Mouse (Mus musculus): ENCODE data around the gene Spata3. TPM values are rescaled to one million over a fixed set of nuclear protein-coding genes. Genes with fewer than 3 reads are reported as not detected.

The Spata3 gene
- polyA plus RNA-seq, 1 experiment from 2014 or later, result not detected

GRCm38 (mm10) chr1:86040817-86041216 is 24.2 kb downstream of the Spata3 start:
- Histone ChIP-seq H3K36me3 (ENCODE audit: control insufficient read depth, insufficient read depth) (no peaks in the 10 kb centered on the region), H3K27ac (ENCODE audit: low read depth, low read length) (peak overlapping the region; percentile 68; the same call in 1 of the 2 replicates), H3K4me1 (replicated peaks; ENCODE audit: control insufficient read depth, insufficient read depth, low read length) (0 out of 2 replicates have a peak, but pooled peaks cover 5% of the 10 kb centered on the region), H3K27me3 (replicated peaks; ENCODE audit: control insufficient read depth, insufficient read depth, low read length) (0 out of 2 replicates have a peak, but pooled peaks cover 2% of the 10 kb centered on the region), H3K9ac (ENCODE audit: low read depth, low read length) (no peak overlapping the region), H3K9me3 (ENCODE audit: control insufficient read depth) (no peaks in the 10 kb centered on the region), H3K4me3 (ENCODE audit: low read depth, low read length) (no peak overlapping the region), H3K4me2 (replicated peaks; ENCODE audit: low read depth) (no peak overlapping the region)
- no peak for TF ChIP-seq CTCF (IDR thresholded peaks at IDR 0.05; ENCODE audit: low read depth)
- WGBS, result 83% methylated on average over 3 of the region's 3 CpGs
- no peak for ATAC-seq

GRCm38 (mm10) chr1:86045056-86045455 is 28.4 kb downstream of the Spata3 start:
- no peaks in the 10 kb centered on the region for H3K36me3 ChIP-seq (ENCODE audit: control insufficient read depth, insufficient read depth)
- no peak overlapping the region for H3K27ac ChIP-seq (ENCODE audit: low read depth, low read length)
- H3K9me3 ChIP-seq (ENCODE audit: control insufficient read depth), result no peaks in the 10 kb centered on the region
- no peak overlapping the region for H3K9ac ChIP-seq (ENCODE audit: low read depth, low read length)
- no peak for ATAC-seq
- TF ChIP-seq CTCF (IDR thresholded peaks at IDR 0.05; ENCODE audit: low read depth), result no peak
- H3K4me1 ChIP-seq (replicated peaks; ENCODE audit: control insufficient read depth, insufficient read depth, low read length), result 0 out of 2 replicates have a peak, but pooled peaks cover 5% of the 10 kb centered on the region
- H3K4me2 ChIP-seq (replicated peaks; ENCODE audit: low read depth), result no peak overlapping the region
- H3K27me3 ChIP-seq (replicated peaks; ENCODE audit: control insufficient read depth, insufficient read depth, low read length), result 0 out of 2 replicates have a peak, but pooled peaks cover 2% of the 10 kb centered on the region
- no peak overlapping the region for H3K4me3 ChIP-seq (ENCODE audit: low read depth, low read length)
- 85% methylated on average over 4 of the region's 4 CpGs for WGBS

GRCm38 (mm10) chr1:86045848-86046805 is 29.5 kb downstream of the Spata3 start, which contains the start of gene 2810459M11Rik:
2810459M11Rik (plus strand) TSS chr1:86045863.
- Histone ChIP-seq H3K27me3 (replicated peaks; ENCODE audit: control insufficient read depth, insufficient read depth, low read length) (0 out of 2 replicates have a peak, but pooled peaks cover 2% of the 10 kb centered on the region), H3K4me1 (replicated peaks; ENCODE audit: control insufficient read depth, insufficient read depth, low read length) (no peaks in the 10 kb centered on the region), H3K27ac (ENCODE audit: low read depth, low read length) (no peak within 1 kb of the TSS; the same call in 1 of the 2 replicates), H3K4me2 (replicated peaks; ENCODE audit: low read depth) (peak within 1 kb of the TSS; percentile 91), H3K4me3 (ENCODE audit: low read depth, low read length) (peak within 1 kb of the TSS; percentile 55), H3K9ac (ENCODE audit: low read depth, low read length) (peak within 1 kb of the TSS; percentile 57), H3K36me3 (ENCODE audit: control insufficient read depth, insufficient read depth) (no peaks in the 10 kb centered on the region), H3K9me3 (ENCODE audit: control insufficient read depth) (no peaks in the 10 kb centered on the region)
- WGBS, result under 1% methylated on average over 106 of the region's 110 CpGs
- no peak for TF ChIP-seq CTCF (IDR thresholded peaks at IDR 0.05; ENCODE audit: low read depth)
- peak; percentile 63 for ATAC-seq

GRCm38 (mm10) chr1:86046833-86047563 is 30.4 kb downstream of the Spata3 start:
- no peaks in the 10 kb centered on the region for H3K9me3 ChIP-seq (ENCODE audit: control insufficient read depth)
- H3K27me3 ChIP-seq (replicated peaks; ENCODE audit: control insufficient read depth, insufficient read depth, low read length), result 0 out of 2 replicates have a peak, but pooled peaks cover 2% of the 10 kb centered on the region
- 13% methylated on average over 24 of the region's 24 CpGs for WGBS
- ATAC-seq, result 0 out of 2 replicates have a peak, but pooled peaks have one; percentile 11
- no peaks in the 10 kb centered on the region for H3K4me1 ChIP-seq (replicated peaks; ENCODE audit: control insufficient read depth, insufficient read depth, low read length)
- H3K36me3 ChIP-seq (ENCODE audit: control insufficient read depth, insufficient read depth), result no peaks in the 10 kb centered on the region
- H3K9ac ChIP-seq (ENCODE audit: low read depth, low read length), result peak overlapping the region; percentile 57; the same call in 1 of the 2 replicates
- peak overlapping the region; percentile 47 for H3K27ac ChIP-seq (ENCODE audit: low read depth, low read length)
- TF ChIP-seq CTCF (IDR thresholded peaks at IDR 0.05; ENCODE audit: low read depth), result no peak
- peak overlapping the region; percentile 55 for H3K4me3 ChIP-seq (ENCODE audit: low read depth, low read length)
- H3K4me2 ChIP-seq (replicated peaks; ENCODE audit: low read depth), result peak overlapping the region; percentile 91

- H3K4me3 ChIP-seq (ENCODE audit: low read depth, low read length), result no peak overlapping the region
- H3K4me2 ChIP-seq (replicated peaks; ENCODE audit: low read depth), result no peak overlapping the region
- 79% methylated on average over 4 of the region's 4 CpGs for WGBS
- no peak for TF ChIP-seq CTCF (IDR thresholded peaks at IDR 0.05; ENCODE audit: low read depth)
- H3K9ac ChIP-seq (ENCODE audit: low read depth, low read length), result no peak overlapping the region
- no peaks in the 10 kb centered on the region for H3K36me3 ChIP-seq (ENCODE audit: control insufficient read depth, insufficient read depth)
- no peaks in the 10 kb centered on the region for H3K4me1 ChIP-seq (replicated peaks; ENCODE audit: control insufficient read depth, insufficient read depth, low read length)
- ATAC-seq, result no peak
- 0 out of 2 replicates have a peak, but pooled peaks cover 2% of the 10 kb centered on the region for H3K27me3 ChIP-seq (replicated peaks; ENCODE audit: control insufficient read depth, insufficient read depth, low read length)
- H3K9me3 ChIP-seq (ENCODE audit: control insufficient read depth), result no peaks in the 10 kb centered on the region
- H3K27ac ChIP-seq (ENCODE audit: low read depth, low read length), result no peak overlapping the region
Observed at GRCm38 (mm10) chr1:86048231-86048630, 31.6 kb downstream of the Spata3 start.
